Mouse (Mus musculus): ENCODE measurements around the gene Fam198a.

DNA sequence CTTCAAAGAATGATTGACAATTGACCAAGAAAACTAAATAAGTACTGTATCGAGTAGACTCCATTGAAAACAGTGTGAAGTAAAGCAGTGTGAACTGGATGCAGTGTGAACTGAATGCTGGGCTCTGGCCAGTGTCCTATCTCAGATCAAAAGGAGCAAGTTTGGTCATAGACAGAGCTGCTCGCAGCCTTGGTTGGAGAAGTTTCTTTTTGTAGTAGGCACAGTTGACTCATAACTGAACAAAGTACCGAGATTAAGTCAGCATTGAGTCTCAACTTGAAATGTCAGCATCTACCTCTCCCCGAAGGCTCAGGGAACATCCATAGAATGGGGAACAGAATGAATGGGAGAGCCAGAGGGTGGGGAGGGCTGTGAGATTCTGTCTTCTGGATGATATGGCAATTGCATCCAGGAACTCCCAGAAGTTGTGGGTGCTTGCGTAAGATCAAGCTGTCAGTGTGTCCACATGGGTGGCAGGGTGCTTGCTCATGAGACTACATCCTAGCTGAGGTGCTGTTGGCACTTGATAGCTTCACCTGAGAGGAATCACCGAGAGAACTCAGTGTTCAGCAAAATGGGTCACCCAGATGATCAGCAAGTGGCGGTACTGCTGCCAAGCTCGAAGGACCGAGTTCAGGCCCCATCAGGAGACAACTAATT is 25.8 kb upstream of the Fam198a start:
- TF ChIP-seq ZMIZ1 (IDR thresholded peaks at IDR 0.05; ENCODE audit: low read depth, low read length), result no peak
- no peak for TF ChIP-seq TAL1 (IDR thresholded peaks at IDR 0.05; ENCODE audit: low read length)
- no peak for TF ChIP-seq ZKSCAN1 (IDR thresholded peaks at IDR 0.05; ENCODE audit: low read depth, low read length)
- TF ChIP-seq GATA1 (IDR thresholded peaks at IDR 0.05; ENCODE audit: low read depth, low read length), result no peak
- no peak for TF ChIP-seq CTCF (IDR thresholded peaks at IDR 0.05 in 2 of 3, conservative IDR thresholded peaks at IDR 0.05 in 1 of 3; ENCODE audit: control insufficient read depth in 1 of 3, insufficient read depth in 1 of 3, low read depth in 2 of 3, low read length in 3 of 3, poor library complexity in 1 of 3, severe bottlenecking in 1 of 3)
- no peak for TF ChIP-seq EP300 (IDR thresholded peaks at IDR 0.05; ENCODE audit: low read depth in 1 of 2, low read length in 2 of 2)
- TF ChIP-seq SIN3A (IDR thresholded peaks at IDR 0.05; ENCODE audit: low read length), result no peak
- no peak for TF ChIP-seq CHD2 (IDR thresholded peaks at IDR 0.05; ENCODE audit: low read length)
- no peak for TF ChIP-seq POLR2A (IDR thresholded peaks at IDR 0.05; ENCODE audit: control insufficient read depth in 1 of 2, insufficient read depth in 1 of 2, low read depth in 1 of 2, low read length in 2 of 2, poor library complexity in 1 of 2)
- no peak for TF ChIP-seq MAZ (IDR thresholded peaks at IDR 0.05; ENCODE audit: low read depth, low read length)
- no peak for TF ChIP-seq JUND (IDR thresholded peaks at IDR 0.05; ENCODE audit: low read depth, low read length)
- no peak for TF ChIP-seq POLR2AphosphoS5 (IDR thresholded peaks at IDR 0.05; ENCODE audit: borderline replicate concordance, low read depth, low read length)

Data from MEL (cell line).